Mouse (Mus musculus): ENCODE results near the gene Trmt5. TPM values are rescaled to one million over a fixed set of nuclear protein-coding genes. Genes with fewer than 3 reads are reported as not detected.

Gene Trmt5
- polyA plus RNA-seq, 1 experiment from 2014 or later = 22.2 TPM

GRCm38 (mm10) chr12:73260339-73260738, 26.2 kb downstream of the Trmt5 start:
- H3K27me3 ChIP-seq (ENCODE audit: poor library complexity, severe bottlenecking) = no peaks in the 10 kb centered on the region
- H3K4me3 ChIP-seq = no peak overlapping the region
- H3K36me3 ChIP-seq (replicated peaks) = 0 out of 2 replicates have a peak, but pooled peaks cover 2% of the 10 kb centered on the region
- H3K27ac ChIP-seq = no peak overlapping the region
- WGBS = 91% methylated on average over 1 of the region's 1 CpGs
- DNase-seq (ENCODE audit: extremely low spot score, low spot score) = no peak
- peaks cover 10% of the 10 kb centered on the region for H3K9me3 ChIP-seq
- H3K4me1 ChIP-seq = no peaks in the 10 kb centered on the region

DNA sequence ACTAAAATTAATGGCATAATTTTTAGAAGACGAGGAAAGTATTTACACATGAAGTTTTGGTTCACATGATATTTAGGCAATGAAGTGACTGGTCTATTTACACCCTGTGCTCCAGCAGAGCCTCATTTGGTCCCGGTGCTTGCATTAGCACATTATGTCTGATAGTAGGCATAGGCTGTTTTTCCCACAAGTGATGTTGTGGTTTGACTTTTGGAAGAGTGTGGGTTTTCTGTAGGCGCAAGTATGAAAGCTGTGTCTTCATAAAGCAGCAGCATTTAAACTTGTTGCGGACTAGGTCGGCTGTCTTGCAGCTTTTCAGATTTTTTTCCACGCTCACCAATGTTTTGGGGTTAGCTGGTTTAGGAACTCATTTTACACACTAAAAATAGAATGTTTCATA, 27.2 kb downstream of the Trmt5 start:
- Histone ChIP-seq H3K4me3 (no peak overlapping the region), H3K4me1 (no peaks in the 10 kb centered on the region), H3K36me3 (replicated peaks) (0 out of 2 replicates have a peak, but pooled peaks cover 2% of the 10 kb centered on the region), H3K27me3 (ENCODE audit: poor library complexity, severe bottlenecking) (no peaks in the 10 kb centered on the region), H3K27ac (no peak overlapping the region), H3K9me3 (peaks cover 10% of the 10 kb centered on the region)
- WGBS = 95% methylated on average over 6 of the region's 6 CpGs
- DNase-seq (ENCODE audit: extremely low spot score, low spot score) = no peak

DNA sequence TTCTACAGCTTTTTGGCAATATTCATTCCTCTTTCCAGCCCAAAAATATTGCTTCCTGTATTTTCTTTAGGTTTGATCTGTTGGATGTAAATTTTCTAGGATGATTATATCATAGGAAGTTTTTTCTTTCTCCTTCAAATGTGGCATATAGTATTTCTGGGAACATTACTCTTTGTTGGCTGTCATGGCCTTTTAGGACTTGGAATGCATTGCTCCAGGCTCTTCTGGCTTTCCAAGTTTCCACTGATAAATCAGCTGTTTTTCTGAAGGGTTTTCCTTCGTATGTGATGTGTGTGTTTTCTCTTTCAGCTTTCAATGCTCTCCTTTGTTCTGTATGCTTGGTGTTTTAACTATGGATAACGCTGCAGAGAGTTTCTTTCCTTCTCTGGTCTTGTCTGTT, 31.5 kb downstream of the Trmt5 start:
- Histone ChIP-seq H3K4me3 (no peak overlapping the region), H3K27me3 (ENCODE audit: poor library complexity, severe bottlenecking) (no peaks in the 10 kb centered on the region), H3K27ac (no peak overlapping the region), H3K36me3 (replicated peaks) (0 out of 2 replicates have a peak, but pooled peaks cover 2% of the 10 kb centered on the region), H3K9me3 (no peaks in the 10 kb centered on the region), H3K4me1 (no peaks in the 10 kb centered on the region)
- WGBS = 66% methylated on average over 2 of the region's 2 CpGs
- no peak for DNase-seq (ENCODE audit: extremely low spot score, low spot score)

DNA sequence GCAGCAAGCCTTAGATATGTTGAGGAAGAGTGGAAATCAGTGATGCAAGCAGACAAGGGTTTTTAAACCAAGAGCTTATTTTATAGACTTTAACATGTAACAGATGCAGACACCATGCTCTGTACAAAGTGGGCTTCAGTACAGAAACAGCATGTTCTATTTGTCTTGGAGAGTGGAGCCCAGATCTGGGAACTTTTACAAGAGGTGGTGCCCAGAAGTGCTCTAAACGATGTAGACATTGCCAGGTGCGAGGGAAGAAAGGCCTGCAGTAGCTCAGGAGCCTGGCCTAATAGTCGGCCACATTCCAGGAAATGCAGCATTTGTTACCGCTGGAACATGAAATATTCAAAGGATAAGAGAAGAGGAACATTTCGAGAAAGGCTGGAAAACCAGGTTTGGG, 40.8 kb downstream of the Trmt5 start:
- H3K36me3 ChIP-seq (replicated peaks) = no peaks in the 10 kb centered on the region
- no peak overlapping the region for H3K4me3 ChIP-seq
- H3K27ac ChIP-seq = no peak overlapping the region
- DNase-seq (ENCODE audit: extremely low spot score, low spot score) = no peak
- WGBS = 86% methylated on average over 5 of the region's 5 CpGs
- no peaks in the 10 kb centered on the region for H3K27me3 ChIP-seq (ENCODE audit: poor library complexity, severe bottlenecking)
- no peaks in the 10 kb centered on the region for H3K9me3 ChIP-seq
- 0 out of 2 replicates have a peak, but pooled peaks cover 4% of the 10 kb centered on the region for H3K4me1 ChIP-seq

GRCm38 (mm10) chr12:73241960-73242359, 44.5 kb downstream of the Trmt5 start:
- no peak for DNase-seq (ENCODE audit: extremely low spot score, low spot score)
- Histone ChIP-seq H3K27ac (no peak overlapping the region), H3K27me3 (ENCODE audit: poor library complexity, severe bottlenecking) (no peaks in the 10 kb centered on the region), H3K36me3 (replicated peaks) (no peaks in the 10 kb centered on the region), H3K9me3 (no peaks in the 10 kb centered on the region), H3K4me1 (0 out of 2 replicates have a peak, but pooled peaks cover 4% of the 10 kb centered on the region), H3K4me3 (no peak overlapping the region)
- 81% methylated on average over 10 of the region's 10 CpGs for WGBS

DNA sequence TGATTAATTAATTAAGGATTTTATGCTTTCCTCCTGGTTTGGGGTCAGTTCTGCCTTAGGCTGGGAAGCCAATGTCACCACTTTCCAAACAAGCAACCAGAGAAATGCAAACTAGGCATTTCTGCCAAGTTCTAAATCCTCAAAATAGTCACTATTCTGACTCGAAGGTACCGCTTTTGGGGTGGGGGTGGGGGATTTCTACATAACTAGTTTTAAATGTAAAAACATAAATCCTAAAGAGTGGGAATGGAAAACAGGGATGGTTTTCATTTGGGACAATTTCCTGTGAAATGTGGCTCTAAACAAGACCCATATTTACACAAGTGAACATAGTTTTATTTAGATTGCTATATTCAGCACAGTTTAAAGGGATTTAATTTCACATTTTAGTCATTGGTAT, 53.9 kb downstream of the Trmt5 start:
- H3K36me3 ChIP-seq (replicated peaks) = no peaks in the 10 kb centered on the region
- 69% methylated on average over 2 of the region's 2 CpGs for WGBS

DNA sequence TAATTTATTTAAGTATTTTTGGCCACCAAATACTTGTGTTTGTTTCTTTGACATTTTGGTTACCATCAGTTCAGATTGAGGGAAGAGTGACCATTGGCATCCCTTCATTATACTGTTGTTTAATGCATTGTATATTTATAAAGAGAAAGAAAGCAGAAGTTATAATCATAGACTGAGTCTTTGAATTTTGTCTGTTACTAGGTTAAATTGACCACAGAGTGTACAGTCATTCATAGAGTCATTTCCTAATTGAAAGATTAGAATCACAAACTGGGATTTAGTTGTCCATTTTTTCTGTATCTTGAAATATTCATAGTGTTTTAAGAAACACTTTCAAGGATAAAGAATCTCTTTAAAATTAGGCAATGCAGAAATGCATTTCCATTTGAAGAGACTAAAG, 55.0 kb downstream of the Trmt5 start:
- Histone ChIP-seq H3K4me3 (no peak overlapping the region), H3K27me3 (ENCODE audit: poor library complexity, severe bottlenecking) (no peaks in the 10 kb centered on the region)

More for the DNA sequence above, 53.9 kb downstream of the Trmt5 start:
- H3K4me3 ChIP-seq = no peak overlapping the region
- H3K9me3 ChIP-seq = no peaks in the 10 kb centered on the region
- H3K4me1 ChIP-seq = no peaks in the 10 kb centered on the region
- H3K27ac ChIP-seq = no peak overlapping the region
- H3K27me3 ChIP-seq (ENCODE audit: poor library complexity, severe bottlenecking) = no peaks in the 10 kb centered on the region
- DNase-seq (ENCODE audit: extremely low spot score, low spot score) = no peak

GRCm38 (mm10) chr12:73230196-73230595, 56.3 kb downstream of the Trmt5 start:
- no peaks in the 10 kb centered on the region for H3K27me3 ChIP-seq (ENCODE audit: poor library complexity, severe bottlenecking)
- H3K36me3 ChIP-seq (replicated peaks) = no peaks in the 10 kb centered on the region
- no peak overlapping the region for H3K27ac ChIP-seq
- no peak overlapping the region for H3K4me3 ChIP-seq
- no peaks in the 10 kb centered on the region for H3K9me3 ChIP-seq
- DNase-seq (ENCODE audit: extremely low spot score, low spot score) = no peak
- no peaks in the 10 kb centered on the region for H3K4me1 ChIP-seq

More for the DNA sequence above, 55.0 kb downstream of the Trmt5 start:
- no peak for DNase-seq (ENCODE audit: extremely low spot score, low spot score)
- Histone ChIP-seq H3K4me1 (no peaks in the 10 kb centered on the region), H3K9me3 (no peaks in the 10 kb centered on the region), H3K27ac (no peak overlapping the region), H3K36me3 (replicated peaks) (no peaks in the 10 kb centered on the region)

Other genes with a start within 250 kb of the Trmt5 start
- gene Six1, start 232.8 kb downstream of the Trmt5 start, polyA plus RNA-seq (2016; fragmentation: Nextera tagmentation; extraction: Ambion mirVana) = 10.7 and 11.4 TPM in 2 replicates
- 7.0 and 7.6 TPM in 2 replicates for gene Six4, start 173.3 kb downstream of the Trmt5 start, polyA plus RNA-seq (2016; fragmentation: Nextera tagmentation; extraction: Ambion mirVana)
- 35.8 and 37.5 TPM in 2 replicates for gene Mnat1, start 163.0 kb downstream of the Trmt5 start, polyA plus RNA-seq (2016; fragmentation: Nextera tagmentation; extraction: Ambion mirVana)
- gene Slc38a6, start 69 bp upstream of the Trmt5 start, polyA plus RNA-seq (2016; fragmentation: Nextera tagmentation; extraction: Ambion mirVana) = 8.9 and 10.5 TPM in 2 replicates

Measured in forebrain, embryonic 10.5 days (tissue).